Mouse (Mus musculus) layer of hippocampus, adult 2 months (tissue): ENCODE results near the gene Smim11. TPM values are rescaled to one million over a fixed set of nuclear protein-coding genes. Genes with fewer than 3 reads are reported as not detected.

Experiments used
- DNase-seq, 2 experiments: peaks; one replicate each; pipeline ENCODE4 v3.0.0; 2022; ENCODE audit warnings: low spot score in 2 of 2
- H3K27ac ChIP-seq: fragments of 200-600 bp; 2 replicates; pipeline ENCODE4 v1.8.1; 2022
- H3K4me3 ChIP-seq: fragments of 200-600 bp; 2 replicates; pipeline ENCODE4 v1.8.1; 2022; ENCODE audit warnings: mild to moderate bottlenecking
- CTCF ChIP-seq: fragments of 200-600 bp; conservative IDR thresholded peaks from 2 replicates; pipeline ENCODE4 v1.8.1; 2022; ENCODE audit warnings: antibody characterized with exemption, mild to moderate bottlenecking, moderate library complexity
- total RNA-seq, 2 experiments: library from RNA; stranded (reverse); gene quantifications; 2 replicates each; pipeline ENCODE4 v1.2.3; 2021

Gene Smim11
- total RNA-seq, 2 experiments from 2014 or later = 19.2 to 20.4 TPM

DNA sequence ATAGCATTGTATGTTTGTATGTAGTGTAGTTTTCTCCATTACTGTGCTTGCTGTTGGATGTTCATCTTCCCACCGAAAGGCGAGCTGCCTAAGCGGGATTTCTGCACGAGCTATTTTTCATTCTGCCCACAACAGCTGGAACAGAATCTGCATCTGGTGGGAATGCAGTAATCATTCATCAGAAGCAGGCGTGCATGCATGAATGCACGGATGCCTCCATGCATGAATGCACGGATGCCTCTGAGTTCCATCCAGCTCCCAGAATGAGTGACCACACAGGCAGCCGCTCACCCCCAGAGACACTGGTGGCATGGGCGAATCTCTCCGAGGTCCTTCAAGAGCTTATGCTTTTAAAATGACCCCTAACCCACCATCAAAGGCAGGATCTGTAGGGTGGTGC lies 56.5 kb downstream of the Smim11 start:
- no peak for DNase-seq
- no peak overlapping the region for H3K27ac ChIP-seq
- TF ChIP-seq CTCF = no peak
- no peak overlapping the region for H3K4me3 ChIP-seq

DNA sequence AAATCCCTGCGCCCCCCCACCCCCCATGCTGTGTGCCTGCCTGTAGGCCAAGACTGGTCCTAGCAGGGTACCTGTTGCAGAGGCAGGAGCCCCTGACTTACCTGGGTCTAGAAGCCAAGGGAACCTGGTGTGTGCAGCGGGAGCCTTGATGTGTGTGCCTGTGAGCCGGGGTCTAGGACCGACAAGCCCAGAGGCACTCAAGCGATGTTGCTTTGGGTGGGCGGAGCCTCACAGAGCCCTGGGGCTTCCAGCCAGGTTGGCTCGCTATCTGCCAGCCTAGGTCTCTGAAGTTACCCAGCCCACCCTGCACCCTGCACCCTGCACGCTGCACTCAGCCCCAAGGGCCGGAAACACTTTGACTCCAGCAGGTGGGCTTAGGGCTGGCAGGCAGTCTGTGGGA lies 57.6 kb downstream of the Smim11 start:
- no peak for TF ChIP-seq CTCF
- no peak overlapping the region for H3K4me3 ChIP-seq
- H3K27ac ChIP-seq = no peak overlapping the region
- no peak for DNase-seq

DNA sequence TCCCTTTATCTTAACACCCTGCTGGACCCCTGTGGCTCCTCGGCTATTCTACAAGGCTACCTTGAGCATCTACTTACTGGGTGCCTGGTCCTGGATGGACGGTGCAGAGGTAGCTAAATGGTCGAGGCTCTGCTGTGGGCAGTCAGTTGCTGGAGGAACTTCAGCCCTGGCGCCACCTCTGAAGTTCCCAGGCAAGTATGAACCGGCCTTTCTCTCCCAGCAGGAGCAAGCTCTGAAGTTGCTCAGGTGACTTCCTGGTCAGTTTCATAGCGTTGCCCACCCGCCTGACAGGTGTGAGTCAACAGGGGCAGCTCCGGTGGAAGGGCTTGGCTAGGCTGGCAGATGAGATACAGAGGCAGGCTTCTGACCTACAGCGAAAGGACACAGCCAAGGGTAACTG lies 58.1 kb downstream of the Smim11 start, which contains the start of gene Kcne1:
Kcne1 (minus strand) TSS at position 240 of the 400 bp plus-strand sequence.
- no peak for DNase-seq
- no peak for TF ChIP-seq CTCF
- Histone ChIP-seq H3K27ac (no peak within 1 kb of the TSS), H3K4me3 (no peak within 1 kb of the TSS)

DNA sequence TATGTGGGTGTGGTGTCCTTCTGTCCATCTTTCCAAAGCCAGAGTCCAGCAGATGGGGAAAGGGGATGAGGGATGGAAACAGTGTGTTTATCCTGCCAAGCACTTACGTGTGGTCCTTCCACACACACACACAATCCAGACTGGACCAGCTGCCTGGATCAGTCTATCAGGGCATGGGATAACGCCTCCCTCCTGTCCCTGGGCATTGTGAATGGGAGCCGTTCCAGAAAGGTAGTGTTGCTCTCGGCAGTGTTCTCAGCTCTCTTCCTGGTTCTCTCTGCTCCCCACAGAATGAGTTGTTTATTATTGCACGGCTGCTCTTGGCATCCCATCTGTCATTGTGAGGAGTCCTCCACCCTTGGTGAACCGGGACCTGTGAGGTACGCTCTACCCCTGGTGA lies 59.6 kb downstream of the Smim11 start:
- H3K4me3 ChIP-seq = no peak overlapping the region
- no peak overlapping the region for H3K27ac ChIP-seq
- DNase-seq = no peak
- TF ChIP-seq CTCF = no peak

Other genes with a start within 250 kb of the Smim11 start
- gene Mrps6, start 243.0 kb upstream of the Smim11 start, total RNA-seq = 10 to 100 TPM; 46.8 to 49.1 TPM
- gene Gm49711, start 243.0 kb upstream of the Smim11 start, total RNA-seq = not detected
- gene Slc5a3, start 243.0 kb upstream of the Smim11 start, total RNA-seq = 10 to 100 TPM; 31.1 to 33.7 TPM
- under 1 TPM in 1 of 2 experiments, not detected in 1; 0.82 TPM for gene Kcne2, start 8.9 kb upstream of the Smim11 start, total RNA-seq
- not detected for gene Fam243, start 20.2 kb downstream of the Smim11 start, total RNA-seq
- gene Kcne1, start 58.2 kb downstream of the Smim11 start, total RNA-seq = not detected
- gene Rcan1, start 169.6 kb downstream of the Smim11 start, total RNA-seq = 10 to 100 TPM; 41.8 to 42.1 TPM
- 1 to 10 TPM in 1 of 2 experiments, under 1 TPM in 1; 0.69 to 2.2 TPM for gene Clic6, start 184.4 kb downstream of the Smim11 start, total RNA-seq